Mouse (Mus musculus): ENCODE data around the gene Gm3327. TPM values are rescaled to one million over a fixed set of nuclear protein-coding genes. Genes with fewer than 3 reads are reported as not detected.

The Gm3327 gene
- not detected in 2 replicates for polyA plus RNA-seq (2015; fragmentation: Nextera tagmentation; extraction: Ambion mirVana)

DNA sequence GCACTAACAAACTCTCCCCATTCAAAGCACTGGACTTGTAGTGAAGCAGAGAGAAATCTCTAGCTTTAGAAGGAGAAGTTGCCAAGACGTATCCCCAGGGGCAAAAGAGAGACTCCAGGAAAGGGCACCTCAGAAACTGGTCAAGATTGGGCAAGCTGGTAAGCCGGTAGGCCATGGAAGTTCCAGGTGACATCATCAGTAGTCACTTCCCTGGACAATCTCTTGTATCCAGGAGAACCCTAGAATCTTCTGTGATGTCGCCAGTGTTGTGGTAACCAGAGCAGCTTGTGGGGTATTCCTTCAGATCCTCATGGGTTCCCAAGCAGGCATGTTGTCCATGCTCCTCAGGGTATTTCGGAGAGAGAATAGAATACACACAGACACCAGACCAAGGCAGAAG is at the start of gene Gm3327:
Gene Gm3327 (plus strand): TSS at position 301 of the 400 bp plus-strand sequence.

DNA sequence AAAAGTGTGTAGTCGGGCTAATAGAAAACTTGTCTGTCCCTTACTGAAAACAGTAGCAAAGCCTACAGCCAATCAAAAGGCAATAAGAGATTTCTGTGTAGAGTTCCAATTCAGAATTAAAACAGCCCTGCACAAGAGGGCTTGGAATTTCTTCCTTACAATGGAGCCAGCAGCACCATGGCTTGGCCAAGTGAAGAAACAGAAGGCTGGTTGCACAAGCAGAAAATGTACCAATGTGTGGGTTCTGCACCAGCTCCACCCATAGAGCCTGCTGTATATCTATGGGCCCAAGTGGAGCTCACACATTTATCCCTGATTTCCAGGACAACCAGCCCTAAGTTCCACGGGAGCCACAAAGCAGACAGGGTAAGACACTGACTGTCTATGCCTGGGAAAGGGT is 21.3 kb upstream of the Gm3327 start, which contains the start of gene Ear2:
Gene Ear2 (plus strand): TSS at position 301 of the 400 bp plus-strand sequence.

Other genes with a start within 250 kb of the Gm3327 start
- not detected in 2 replicates for gene Ear1, start 248.3 kb upstream of the Gm3327 start, polyA plus RNA-seq (2015; fragmentation: Nextera tagmentation; extraction: Ambion mirVana)
- not detected in 2 replicates for gene Ear10, start 200.3 kb upstream of the Gm3327 start, polyA plus RNA-seq (2015; fragmentation: Nextera tagmentation; extraction: Ambion mirVana)
- 2.9 and 3.2 TPM in 2 replicates for gene Gm8113, start 198.5 kb upstream of the Gm3327 start, polyA plus RNA-seq (2015; fragmentation: Nextera tagmentation; extraction: Ambion mirVana)
- not detected in 2 replicates for gene Ang5, start 166.8 kb upstream of the Gm3327 start, polyA plus RNA-seq (2015; fragmentation: Nextera tagmentation; extraction: Ambion mirVana)
- not detected in 2 replicates for gene Ang6, start 121.6 kb upstream of the Gm3327 start, polyA plus RNA-seq (2015; fragmentation: Nextera tagmentation; extraction: Ambion mirVana)
- not detected in 2 replicates for gene Ear2, start 21.2 kb upstream of the Gm3327 start, polyA plus RNA-seq (2015; fragmentation: Nextera tagmentation; extraction: Ambion mirVana)
- gene Gm8212, start 73.8 kb downstream of the Gm3327 start, polyA plus RNA-seq (2015; fragmentation: Nextera tagmentation; extraction: Ambion mirVana) = not detected in 2 replicates
- 0.12 TPM in 1 of 2 replicates, not detected in the other for gene 4930503E14Rik, start 89.4 kb downstream of the Gm3327 start, polyA plus RNA-seq (2015; fragmentation: Nextera tagmentation; extraction: Ambion mirVana)
- not detected in 2 replicates for gene Gm8220, start 161.7 kb downstream of the Gm3327 start, polyA plus RNA-seq (2015; fragmentation: Nextera tagmentation; extraction: Ambion mirVana)
- gene Gm5930, start 214.7 kb downstream of the Gm3327 start, polyA plus RNA-seq (2015; fragmentation: Nextera tagmentation; extraction: Ambion mirVana) = not detected in 2 replicates
- not detected in 2 replicates for gene Gm8229, start 241.5 kb downstream of the Gm3327 start, polyA plus RNA-seq (2015; fragmentation: Nextera tagmentation; extraction: Ambion mirVana)